Mouse (Mus musculus) embryonic fibroblast, embryonic 13.5 days (primary cell): Measurements from ENCODE around the gene Gopc.

Experiments
- CTCF ChIP-seq: IDR thresholded peaks from 2 replicates; pipeline ENCODE4 v1.5.1; 2011; ENCODE audit warnings: mild to moderate bottlenecking, control low read depth, low read length, moderate library complexity, borderline replicate concordance; ENCODE audit not compliant: insufficient read depth
- POLR2A ChIP-seq: IDR thresholded peaks from 2 replicates; pipeline ENCODE4 v1.6.1; 2011; ENCODE audit warnings: low read depth, mild to moderate bottlenecking, control low read depth, low read length, moderate library complexity

DNA sequence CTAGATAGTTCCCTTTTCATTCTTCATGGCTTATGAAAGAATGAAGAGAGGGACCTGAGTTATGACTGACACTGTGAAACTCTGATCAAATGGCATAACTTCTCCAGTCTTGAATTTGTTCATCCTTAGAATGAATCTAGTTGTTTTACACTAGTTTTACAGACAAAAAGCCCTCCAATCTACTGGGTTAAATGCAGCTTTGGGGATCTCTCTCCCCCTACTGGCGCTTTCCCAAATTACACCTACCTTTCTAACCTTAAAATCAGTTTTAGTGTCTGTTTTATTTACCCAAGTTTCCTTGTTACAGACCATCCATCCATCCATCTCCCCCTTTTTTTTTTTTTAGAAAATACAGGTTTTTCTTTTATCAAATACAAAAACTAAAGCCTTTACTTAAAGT is 50.9 kb downstream of the Gopc start:
- TF ChIP-seq CTCF (no peak), POLR2A (no peak)
